Mouse (Mus musculus) liver, adult 2 months (tissue): ENCODE results near the gene Smc4.

Experiments
- CTCF ChIP-seq: fragments of 200-500 bp; IDR thresholded peaks from 2 replicates; pipeline ENCODE4 v1.5.1; 2011; ENCODE audit warnings: low read depth, low read length, control low read depth
- POLR2A ChIP-seq: fragments of 200-500 bp; IDR thresholded peaks from 2 replicates; pipeline ENCODE4 v1.6.1; 2011; ENCODE audit warnings: low read length, control low read depth; ENCODE audit not compliant: insufficient read depth; ENCODE audit errors: extremely low read depth

GRCm38 (mm10) chr3:69045750-69046149 is 41.2 kb downstream of the Smc4 start:
- TF ChIP-seq POLR2A (no peak), CTCF (no peak)
